Mouse (Mus musculus) spleen, adult 10 weeks (tissue): ENCODE data around the gene Cyb5r4. TPM values are rescaled to one million over a fixed set of nuclear protein-coding genes. Genes with fewer than 3 reads are reported as not detected.

Experiments
- polyA plus RNA-seq: library from polyadenylated mRNA; stranded (reverse); fragments of 350-450 nt; fragmentation: Illumina TruSeq; extraction: RNeasy Lipid Tissue Mini Kit (QIAGEN cat#74804); gene quantifications from one replicate; pipeline ENCODE4 v1.2.3, GENCODE M21; 2015; ENCODE audit warnings: low replicate concordance; ENCODE audit not compliant: insufficient read depth

The Cyb5r4 gene
- polyA plus RNA-seq = 91.6 TPM

DNA sequence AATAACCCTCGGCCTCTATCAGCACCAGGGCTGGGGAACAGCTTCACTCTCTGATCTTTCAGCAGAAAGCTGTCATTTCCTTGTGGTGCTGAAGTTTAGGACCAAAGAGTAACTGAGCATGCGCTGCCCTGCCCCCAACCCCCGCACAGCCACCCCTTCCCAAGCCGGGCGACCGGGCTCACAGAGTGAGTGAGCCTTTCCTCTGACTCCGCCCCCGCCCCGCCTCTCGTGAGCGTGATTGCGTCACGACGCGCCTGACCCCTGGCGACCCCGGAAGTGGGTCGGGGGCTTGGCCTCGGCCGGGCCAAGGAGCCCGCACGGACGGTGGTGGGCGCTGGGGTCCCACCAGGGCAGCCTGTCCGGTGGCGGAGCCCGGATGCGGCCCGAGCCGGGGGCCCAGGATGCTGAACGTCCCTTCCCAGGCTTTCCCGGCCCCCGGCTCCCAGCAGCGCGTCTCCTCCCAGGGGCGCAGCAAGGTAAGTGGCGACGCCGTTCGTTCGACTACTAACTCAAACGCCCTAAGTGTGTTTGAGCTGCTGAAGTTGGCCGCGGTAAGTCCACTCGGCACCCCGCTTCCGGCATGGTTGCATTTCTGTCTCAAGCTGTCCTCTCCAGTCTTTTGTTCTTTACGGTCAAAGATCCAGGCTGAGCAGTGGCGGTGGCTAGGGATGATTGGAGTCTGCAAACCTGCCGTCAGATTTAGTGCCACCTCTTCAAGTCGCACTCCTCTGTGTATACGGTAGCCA, at the start of gene Cyb5r4:
Cyb5r4 (plus strand) TSS at position 237 of the 746 bp plus-strand sequence.

DNA sequence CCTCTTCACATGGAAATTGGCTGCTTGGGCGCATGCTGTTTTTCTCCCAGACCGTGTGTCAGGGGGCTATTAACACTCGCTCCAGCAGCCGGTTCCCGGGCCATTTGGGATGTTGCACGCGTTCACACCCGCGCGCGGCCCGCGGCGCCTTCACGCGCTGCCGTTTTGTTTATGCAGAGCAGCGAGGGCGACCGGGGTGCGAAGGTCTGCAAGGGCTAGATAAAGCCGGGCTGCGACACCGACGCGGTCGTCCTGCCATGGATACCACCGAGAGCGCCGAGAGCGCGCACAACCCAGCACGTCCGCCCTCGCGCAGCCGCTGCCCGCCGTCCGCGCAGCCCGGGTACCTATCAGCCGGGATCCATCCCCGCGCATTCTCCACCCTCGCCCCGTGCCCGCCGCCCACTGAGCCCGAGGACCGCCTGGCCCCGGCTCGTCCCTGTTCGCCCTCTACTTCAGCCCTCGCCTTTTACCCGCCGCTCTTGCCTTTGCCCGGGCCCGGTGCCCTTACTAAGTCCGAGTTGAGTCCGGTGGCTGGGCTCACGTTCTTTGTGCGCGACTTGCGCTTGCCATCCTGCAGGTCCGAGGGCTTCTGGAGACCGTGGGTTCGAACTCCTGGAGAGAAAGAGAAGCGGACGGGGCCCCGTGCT, 6.4 kb upstream of the Cyb5r4 start, which contains the start of gene Ripply2:
Ripply2 (plus strand) TSS at position 250 of the 650 bp plus-strand sequence.

Other genes with a start within 250 kb of the Cyb5r4 start
- 2.7 TPM for gene Snap91, start 141.4 kb upstream of the Cyb5r4 start, polyA plus RNA-seq
- gene Ripply2, start 6.5 kb upstream of the Cyb5r4 start, polyA plus RNA-seq = not detected
- gene Mrap2, start 122.3 kb downstream of the Cyb5r4 start, polyA plus RNA-seq = not detected
- gene Cep162, start 233.5 kb downstream of the Cyb5r4 start, polyA plus RNA-seq = 14.4 TPM